ENCODE assay signal across 14 mouse cellular contexts in genomic region chr3:33001769-33002168, GRCm38 (mm10).
DNase-seq lines count a peak whose midpoint lies in the region; ATAC-seq and TF ChIP-seq lines count a peak whose summit lies in the region.
"Had no signal": no experiment of that assay in that cellular context is flagged by ENCODE, and none has a peak within 500 bp of the region (broad histone marks: within the 10 kb centered on the region; RNA-seq: fewer than 3 reads in every experiment).

No protein-coding gene starts in this region.

- no peaks in the 10 kb centered on the region for H3K9me3 ChIP-seq in hindbrain, embryonic 11.5 days (ENCODE audit: control insufficient read depth, low read length)
- H3K9me3 ChIP-seq in hindbrain, embryonic 10.5 days, result no peaks in the 10 kb centered on the region
- no peaks in the 10 kb centered on the region for H3K9me3 ChIP-seq in forebrain, embryonic 16.5 days (ENCODE audit: control insufficient read depth, low read length)
- no peaks in the 10 kb centered on the region for H3K9me3 ChIP-seq in midbrain, postnatal 0 days (ENCODE audit: low read length)
- H3K9me3 ChIP-seq: G1E; limb, embryonic 15.5 days; lung, embryonic 15.5 days had no signal

- no peaks in the 10 kb centered on the region for H3K36me3 ChIP-seq in hindbrain, embryonic 11.5 days (ENCODE audit: control insufficient read depth, insufficient read depth, low read length)
- no peaks in the 10 kb centered on the region for H3K36me3 ChIP-seq in hindbrain, embryonic 10.5 days
- H3K36me3 ChIP-seq in forebrain, embryonic 16.5 days (ENCODE audit: control insufficient read depth, insufficient read depth), result no peaks in the 10 kb centered on the region
- no peaks in the 10 kb centered on the region for H3K36me3 ChIP-seq in midbrain, postnatal 0 days (ENCODE audit: insufficient read depth, low read length)
- H3K36me3 ChIP-seq: G1E; limb, embryonic 15.5 days; lung, embryonic 15.5 days had no signal

- no peaks in the 10 kb centered on the region for H3K27me3 ChIP-seq in hindbrain, embryonic 11.5 days (ENCODE audit: control insufficient read depth, insufficient read depth, low read length)
- no peaks in the 10 kb centered on the region for H3K27me3 ChIP-seq in hindbrain, embryonic 10.5 days (ENCODE audit: insufficient read depth, poor library complexity, severe bottlenecking)
- no peaks in the 10 kb centered on the region for H3K27me3 ChIP-seq in forebrain, embryonic 16.5 days (replicated peaks; ENCODE audit: control insufficient read depth, insufficient read depth, low read length)
- H3K27me3 ChIP-seq in midbrain, postnatal 0 days (ENCODE audit: insufficient read depth, low read length), result no peaks in the 10 kb centered on the region
- H3K27me3 ChIP-seq: limb, embryonic 15.5 days; lung, embryonic 15.5 days had no signal

- WGBS in hindbrain, embryonic 11.5 days, result 82% methylated on average over 3 of the region's 3 CpGs
- 81% methylated on average over 3 of the region's 3 CpGs for WGBS in hindbrain, embryonic 10.5 days
- 55% methylated on average over 3 of the region's 3 CpGs for WGBS in forebrain, embryonic 16.5 days
- WGBS in midbrain, postnatal 0 days, result 63% methylated on average over 3 of the region's 3 CpGs

- H3K27ac ChIP-seq in hindbrain, embryonic 11.5 days (ENCODE audit: low read depth, low read length), result no peak overlapping the region
- H3K27ac ChIP-seq in hindbrain, embryonic 10.5 days, result no peak overlapping the region
- H3K27ac ChIP-seq in forebrain, embryonic 16.5 days (ENCODE audit: low read length), result no peak overlapping the region
- peak overlapping the region; percentile 63 for H3K27ac ChIP-seq in layer of hippocampus, adult 2 months
- H3K27ac ChIP-seq in midbrain, postnatal 0 days (ENCODE audit: low read depth, low read length), result no peak overlapping the region
- H3K27ac ChIP-seq: limb, embryonic 15.5 days; lung, embryonic 15.5 days had no signal

- ATAC-seq in hindbrain, embryonic 11.5 days (ENCODE audit: low FRiP score), result peak; percentile 43; the same call in 1 of the 2 replicates
- ATAC-seq in forebrain, embryonic 16.5 days, result peak; percentile 66
- no peak for ATAC-seq in midbrain, postnatal 0 days (ENCODE audit: low FRiP score)

- no peak for TF ChIP-seq CTCF in layer of hippocampus, adult 2 months (conservative IDR thresholded peaks at IDR 0.05)
- no peak for TF ChIP-seq CTCF in midbrain, postnatal 0 days (IDR thresholded peaks at IDR 0.05)

- H3K9ac ChIP-seq in hindbrain, embryonic 11.5 days (ENCODE audit: low read depth, low read length), result no peak overlapping the region
- H3K9ac ChIP-seq in forebrain, embryonic 16.5 days (replicated peaks; ENCODE audit: low read depth, low read length), result no peak overlapping the region
- no peak overlapping the region for H3K9ac ChIP-seq in midbrain, postnatal 0 days (replicated peaks; ENCODE audit: low read length, poor library complexity, severe bottlenecking)
- H3K9ac ChIP-seq: limb, embryonic 15.5 days; lung, embryonic 15.5 days had no signal

- H3K4me2 ChIP-seq in hindbrain, embryonic 11.5 days (replicated peaks; ENCODE audit: low read depth, low read length), result no peak overlapping the region
- H3K4me2 ChIP-seq in forebrain, embryonic 16.5 days (ENCODE audit: low read length), result no peak overlapping the region
- no peak overlapping the region for H3K4me2 ChIP-seq in midbrain, postnatal 0 days (ENCODE audit: low read depth, low read length, poor library complexity, severe bottlenecking)
- H3K4me2 ChIP-seq: limb, embryonic 15.5 days; lung, embryonic 15.5 days had no signal

- DNase-seq in hindbrain, embryonic 11.5 days (ENCODE audit: low spot score), result no peak
- no peak for DNase-seq in hindbrain, embryonic 10.5 days (ENCODE audit: low spot score)
- peak; percentile 42 to 51 for DNase-seq in layer of hippocampus, adult 2 months (ENCODE audit: low spot score in 2 of 2)
- peak; percentile 17 for DNase-seq in midbrain, postnatal 0 days (ENCODE audit: low spot score)
- DNase-seq in spleen, adult 12 weeks (ENCODE audit: low spot score), result no peak
- DNase-seq in thymus, postnatal 10 days (ENCODE audit: low spot score in 2 of 2), result no peak
- DNase-seq in lung, postnatal 25 days (ENCODE audit: low spot score), result no peak
- DNase-seq: adrenal gland, postnatal 36 days; kidney, postnatal 10 days; right cerebral cortex, postnatal 14 days had no signal

- H3K4me1 ChIP-seq in hindbrain, embryonic 11.5 days (replicated peaks; ENCODE audit: control insufficient read depth, insufficient read depth, low read length), result no peaks in the 10 kb centered on the region
- 0 out of 2 replicates have a peak, but pooled peaks cover 4% of the 10 kb centered on the region for H3K4me1 ChIP-seq in hindbrain, embryonic 10.5 days (replicated peaks)
- H3K4me1 ChIP-seq in forebrain, embryonic 16.5 days (replicated peaks; ENCODE audit: control insufficient read depth, insufficient read depth, low read length), result no peaks in the 10 kb centered on the region; the same call in 1 of the 2 replicates
- no peaks in the 10 kb centered on the region for H3K4me1 ChIP-seq in midbrain, postnatal 0 days (ENCODE audit: insufficient read depth, low read length)
- H3K4me1 ChIP-seq: lung, embryonic 15.5 days had no signal

- no peak overlapping the region for H3K4me3 ChIP-seq in hindbrain, embryonic 11.5 days (ENCODE audit: low read depth, low read length)
- H3K4me3 ChIP-seq in hindbrain, embryonic 10.5 days, result no peak overlapping the region
- no peak overlapping the region for H3K4me3 ChIP-seq in forebrain, embryonic 16.5 days (replicated peaks; ENCODE audit: low read length)
- no peak overlapping the region for H3K4me3 ChIP-seq in layer of hippocampus, adult 2 months
- no peak overlapping the region for H3K4me3 ChIP-seq in midbrain, postnatal 0 days (ENCODE audit: low read depth, low read length)
- H3K4me3 ChIP-seq: limb, embryonic 15.5 days; lung, embryonic 15.5 days had no signal

Comparison
In these comparisons a context has a peak if more than half of its experiments do, and no peak if none do; other contexts are left out.
1. DNase-seq: peak in layer of hippocampus, adult 2 months (2 of 2) and midbrain, postnatal 0 days (single experiment); none in hindbrain, embryonic 11.5 days (single experiment), hindbrain, embryonic 10.5 days (single experiment), spleen, adult 12 weeks (single experiment), thymus, postnatal 10 days (0 of 2) and lung, postnatal 25 days (single experiment).